Mouse (Mus musculus): Measurements from ENCODE around the gene Acap2.

DNA sequence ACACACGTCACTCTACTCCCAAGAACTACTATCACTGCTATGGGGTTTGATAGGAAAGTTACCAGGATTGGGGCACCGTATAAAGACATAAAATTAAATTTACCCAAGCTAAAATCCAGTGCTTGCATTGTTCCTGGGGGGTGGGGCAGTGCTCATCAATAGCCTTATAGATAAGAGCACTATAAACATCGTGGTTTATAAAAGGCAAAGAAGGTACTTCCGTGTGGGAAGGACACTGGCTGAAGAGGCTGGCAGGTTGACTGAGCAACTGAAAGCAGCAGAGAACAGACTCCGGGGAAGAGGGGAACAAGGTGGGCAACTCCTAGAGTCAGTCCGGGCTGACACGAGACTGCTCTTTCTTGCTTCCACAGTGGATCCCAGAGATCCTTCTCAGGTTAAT is 33.1 kb downstream of the Acap2 start:
- TF ChIP-seq ZC3H11A (IDR thresholded peaks at IDR 0.05; ENCODE audit: borderline replicate concordance, low read depth, low read length) (no peak), CHD2 (IDR thresholded peaks at IDR 0.05; ENCODE audit: low read depth, low read length) (no peak)
